1 mouse cellular context compared by ENCODE assay signal in the genomic region with DNA sequence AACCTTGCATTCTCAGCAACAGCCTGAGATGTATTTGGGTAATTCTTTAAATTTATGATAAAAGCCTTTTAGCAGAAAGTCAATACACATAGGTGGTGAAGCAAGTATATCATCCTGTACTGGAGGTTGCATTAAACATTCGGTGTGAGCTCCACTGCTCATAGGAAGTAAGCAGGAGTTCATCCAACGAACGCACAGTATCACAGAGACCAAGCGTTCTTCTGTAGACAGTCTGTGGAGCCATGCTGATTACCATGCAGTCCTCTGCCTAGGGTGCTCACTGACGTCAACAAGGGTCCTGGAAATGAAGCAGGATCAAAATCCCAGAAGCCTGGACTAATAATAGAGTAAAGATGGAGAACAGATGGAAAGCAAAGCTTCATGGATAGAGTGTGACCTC.
TF ChIP-seq lines count a peak whose summit lies in the region.

No protein-coding gene starts in this region.

TF ChIP-seq in MEL, 35 proteins besides CTCF, POLR2A, EP300 and RAD21 (continued from another document):
- TF ChIP-seq ZKSCAN1 (IDR thresholded peaks at IDR 0.05; ENCODE audit: low read depth, low read length), result no peak
- no peak for TF ChIP-seq MAFK (IDR thresholded peaks at IDR 0.05; ENCODE audit: borderline replicate concordance, low read depth, low read length)
- TF ChIP-seq MAX (IDR thresholded peaks at IDR 0.05; ENCODE audit: low read length), result no peak
